7 mouse cellular contexts compared by ENCODE assay signal in genomic region chr2:76030080-76030479, GRCm38 (mm10). TPM values are rescaled to one million over a fixed set of nuclear protein-coding genes. Genes with fewer than 3 reads are reported as not detected.
A peak's percentile ranks its signal among the peaks of the same experiment; 100 is the strongest.
DNase-seq lines count a peak whose midpoint lies in the region; ATAC-seq lines count a peak whose summit lies in the region.

No protein-coding gene starts in this region.

- peaks cover 27% of the 10 kb centered on the region for H3K4me1 ChIP-seq in hindbrain, embryonic 12.5 days
- peaks cover 35% of the 10 kb centered on the region for H3K4me1 ChIP-seq in limb, embryonic 10.5 days

- H3K27me3 ChIP-seq in hindbrain, embryonic 12.5 days = no peaks in the 10 kb centered on the region
- no peaks in the 10 kb centered on the region for H3K27me3 ChIP-seq in limb, embryonic 10.5 days (ENCODE audit: low read depth, poor library complexity, severe bottlenecking)

- H3K9ac ChIP-seq in hindbrain, embryonic 12.5 days = no peak overlapping the region

- peak; percentile 68 for ATAC-seq in cerebellum, adult (ENCODE audit: insufficient number of reproducible peaks, low FRiP score, low TSS enrichment)
- ATAC-seq in hindbrain, embryonic 12.5 days (ENCODE audit: low FRiP score) = peak; percentile 73

- DNase-seq in embryo, embryonic 10.5 days (ENCODE audit: low spot score) = peak; percentile 77
- peak; percentile 75 for DNase-seq in limb, embryonic 10.5 days (ENCODE audit: low spot score)
- DNase-seq in right cerebral cortex, postnatal 14 days = peak; percentile 62
- DNase-seq in gastrocnemius, postnatal 4 days (ENCODE audit: low spot score in 2 of 2) = no peak
- DNase-seq in kidney, adult 18-20 months = no peak

- H3K27ac ChIP-seq in hindbrain, embryonic 12.5 days = peak overlapping the region; percentile 95
- H3K27ac ChIP-seq in limb, embryonic 10.5 days = peak overlapping the region; percentile 90

- H3K36me3 ChIP-seq in hindbrain, embryonic 12.5 days = no peaks in the 10 kb centered on the region
- H3K36me3 ChIP-seq in limb, embryonic 10.5 days = no peaks in the 10 kb centered on the region

- 4% methylated on average over 8 of the region's 8 CpGs for WGBS in hindbrain, embryonic 12.5 days
- 29% methylated on average over 8 of the region's 8 CpGs for WGBS in limb, embryonic 10.5 days

- H3K4me3 ChIP-seq in hindbrain, embryonic 12.5 days = no peak overlapping the region
- 0 out of 2 replicates have a peak overlapping the region, but pooled peaks have one; percentile 21 for H3K4me3 ChIP-seq in limb, embryonic 10.5 days

- no peaks in the 10 kb centered on the region for H3K9me3 ChIP-seq in hindbrain, embryonic 12.5 days (replicated peaks)
- H3K9me3 ChIP-seq in limb, embryonic 10.5 days (replicated peaks) = no peaks in the 10 kb centered on the region

- peak overlapping the region; percentile 34 for H3K4me2 ChIP-seq in hindbrain, embryonic 12.5 days (replicated peaks)

RNA-seq across cellular contexts. Expression of gene Ttc30a1, which starts 48.3 kb away (rescaled TPM):
- polyA plus RNA-seq in hindbrain, embryonic 12.5 days (2016; fragmentation: Nextera tagmentation; extraction: Ambion mirVana) = 8.3 and 9.2 TPM in 2 replicates
- polyA plus RNA-seq in limb, embryonic 10.5 days (2016; fragmentation: Nextera tagmentation; extraction: Ambion mirVana) = 10.1 and 10.2 TPM in 2 replicates
- total RNA-seq in gastrocnemius, postnatal 4 days (2021) = 1 to 10 TPM; 2.0 to 2.5 TPM

RNA-seq across cellular contexts. Expression of gene Ttc30a2, which starts 52.1 kb away (rescaled TPM):
- 0.76 and 1.2 TPM in 2 replicates for polyA plus RNA-seq in hindbrain, embryonic 12.5 days (2016; fragmentation: Nextera tagmentation; extraction: Ambion mirVana)
- 0.11 and 0.85 TPM in 2 replicates for polyA plus RNA-seq in limb, embryonic 10.5 days (2016; fragmentation: Nextera tagmentation; extraction: Ambion mirVana)
- under 1 TPM; 0.21 to 0.22 TPM for total RNA-seq in gastrocnemius, postnatal 4 days (2021)

Comparison
In these comparisons a context has a peak if more than half of its experiments do, and no peak if none do; other contexts are left out.
1. DNase-seq: peak in embryo, embryonic 10.5 days (single experiment), limb, embryonic 10.5 days (single experiment) and right cerebral cortex, postnatal 14 days (single experiment); none in gastrocnemius, postnatal 4 days (0 of 2) and kidney, adult 18-20 months (single experiment).